Mouse (Mus musculus) heart, embryonic 14.5 days (tissue): ENCODE results near the gene Mxra7. TPM values are rescaled to one million over a fixed set of nuclear protein-coding genes. Genes with fewer than 3 reads are reported as not detected.

Experiments used
- ATAC-seq: fragments of 200-750 bp; cut with Nextera tagmentation; 2 replicates; pipeline ENCODE4 v1.8.0; 2017; ENCODE audit warnings: low read depth, moderate TSS enrichment; ENCODE audit not compliant: insufficient number of reproducible peaks, insufficient read depth, low FRiP score
- H3K27ac ChIP-seq, 2 experiments: fragments of 200-500 bp in 1 of 2; fragments of 300-500 bp in 1 of 2; sonication (generic) in 1 of 2; replicated peaks in 1 of 2; 2 replicates each; pipeline ENCODE4 v1.5.1; 2012 to 2014; ENCODE audit warnings: low read depth in 2 of 2, low read length in 2 of 2, control low read depth in 1 of 2, mild to moderate bottlenecking in 1 of 2, mixed read lengths in 1 of 2; ENCODE audit not compliant: control insufficient read depth in 1 of 2, insufficient read depth in 1 of 2
- H3K27me3 ChIP-seq: fragments of 300-500 bp; sonication (generic); 2 replicates; pipeline ENCODE4 v1.6.1; 2014; ENCODE audit warnings: mild to moderate bottlenecking, low read length, control low read depth; ENCODE audit not compliant: control insufficient read depth, insufficient read depth
- H3K36me3 ChIP-seq: fragments of 300-500 bp; sonication (generic); 2 replicates; pipeline ENCODE4 v1.6.1; 2014; ENCODE audit warnings: mild to moderate bottlenecking, control low read depth, low read length, mixed read lengths; ENCODE audit not compliant: control insufficient read depth, insufficient read depth
- H3K4me1 ChIP-seq, 2 experiments: fragments of 200-500 bp in 1 of 2; fragments of 300-500 bp in 1 of 2; sonication (generic) in 1 of 2; 2 replicates each; pipeline ENCODE4 v1.6.1; 2012 to 2014; ENCODE audit warnings: low read length in 2 of 2, control low read depth in 1 of 2, mixed read lengths in 1 of 2; ENCODE audit not compliant: control insufficient read depth in 2 of 2, insufficient read depth in 2 of 2
- H3K4me2 ChIP-seq: fragments of 300-500 bp; sonication (generic); 2 replicates; pipeline ENCODE4 v1.6.1; 2014; ENCODE audit warnings: mild to moderate bottlenecking, low read length
- H3K4me3 ChIP-seq, 2 experiments: fragments of 200-500 bp in 1 of 2; fragments of 300-500 bp in 1 of 2; sonication (generic) in 1 of 2; 2 replicates each; pipeline ENCODE4 v1.5.1; 2012 to 2014; ENCODE audit warnings: low read length in 2 of 2, mild to moderate bottlenecking in 2 of 2, control low read depth in 1 of 2, low read depth in 1 of 2, moderate library complexity in 1 of 2; ENCODE audit not compliant: control insufficient read depth in 1 of 2, insufficient read depth in 1 of 2
- H3K9ac ChIP-seq: fragments of 300-500 bp; sonication (generic); 2 replicates; pipeline ENCODE4 v1.6.1; 2014; ENCODE audit warnings: mild to moderate bottlenecking, low read length
- H3K9me3 ChIP-seq: fragments of 300-500 bp; sonication (generic); 2 replicates; pipeline ENCODE4 v1.6.1; 2016; ENCODE audit warnings: low read length, control low read depth; ENCODE audit not compliant: control insufficient read depth
- WGBS: fragments of 180-500 bp; shearing (Covaris S2); extraction: QIAGEN DNeasy Blood & Tissue Kit; methylation state at CpG from one replicate; pipeline ENCODE4 v1.1.7; 2014; 5-methylcytosine and 5-hydroxymethylcytosine counted together
- polyA plus RNA-seq: library from polyadenylated mRNA; unstranded; fragments of >200 nt; fragmentation: Nextera tagmentation; extraction: Ambion mirVana; gene quantifications from 2 replicates; pipeline ENCODE4 v1.2.1, GENCODE M21; 2014

Gene Mxra7
- polyA plus RNA-seq, 1 experiment from 2014 or later: 16.7 TPM

DNA sequence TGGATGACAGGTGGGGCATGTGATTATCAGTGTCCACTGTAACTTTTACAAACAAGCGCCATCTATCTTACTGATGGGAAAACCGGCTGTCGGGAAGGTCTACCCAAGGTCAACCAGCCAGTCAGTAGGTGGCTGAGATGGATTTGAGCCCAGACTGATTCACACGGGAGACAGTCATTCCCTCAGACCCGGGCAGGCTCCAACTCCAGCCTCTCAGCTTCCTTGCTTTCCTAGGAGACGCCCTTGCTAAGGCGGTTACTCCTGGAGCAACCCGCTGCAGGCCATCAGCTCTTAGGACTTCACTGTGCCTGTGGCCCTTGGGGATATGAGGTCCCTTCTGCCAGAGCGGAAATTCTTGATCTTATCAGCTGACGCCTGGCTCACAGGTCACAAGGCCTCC, 36.6 kb upstream of the Mxra7 start:
- Histone ChIP-seq H3K9me3 (no peaks in the 10 kb centered on the region), H3K4me1 (peaks cover 13 to 22% of the 10 kb centered on the region in 2 experiments)
- WGBS: 12% methylated on average over 10 of the region's 10 CpGs

GRCm38 (mm10) chr11:116857183-116857850, 29.5 kb upstream of the Mxra7 start:
- peak overlapping the region; percentile 8; the same call in 1 of the 2 replicates for H3K9ac ChIP-seq
- peaks cover 56% of the 10 kb centered on the region for H3K36me3 ChIP-seq
- H3K27me3 ChIP-seq: no peaks in the 10 kb centered on the region
- no peaks in the 10 kb centered on the region for H3K9me3 ChIP-seq
- WGBS: 21% methylated on average over 12 of the region's 12 CpGs
- peak overlapping the region; percentile 45 to 51; a peak in 2 of 4 replicates for H3K27ac ChIP-seq
- no peak for ATAC-seq
- no peak overlapping the region for H3K4me3 ChIP-seq
- no peak overlapping the region; the same call in 1 of the 2 replicates for H3K4me2 ChIP-seq
- peaks cover 2 to 15% of the 10 kb centered on the region in 2 experiments; a peak in 2 of 4 replicates for H3K4me1 ChIP-seq

More for the DNA sequence above, 36.6 kb upstream of the Mxra7 start:
- H3K4me2 ChIP-seq: no peak overlapping the region
- 0 out of 2 replicates have a peak overlapping the region, but pooled peaks have one; percentile 21 for H3K9ac ChIP-seq
- no peaks in the 10 kb centered on the region for H3K27me3 ChIP-seq
- ATAC-seq: peak; percentile 46; the same call in 1 of the 2 replicates
- peaks cover 79% of the 10 kb centered on the region for H3K36me3 ChIP-seq
- H3K27ac ChIP-seq: peak overlapping the region; percentile 79 to 84
- no peak overlapping the region for H3K4me3 ChIP-seq

- H3K27ac ChIP-seq: peak overlapping the region; percentile 99 to 100
- H3K4me3 ChIP-seq: peak overlapping the region; percentile 92 to 98
- peak overlapping the region; percentile 70 for H3K4me2 ChIP-seq
- H3K4me1 ChIP-seq: peaks cover 2 to 26% of the 10 kb centered on the region in 2 experiments; a peak in 2 of 4 replicates
- ATAC-seq: no peak
- no peaks in the 10 kb centered on the region for H3K9me3 ChIP-seq
- H3K36me3 ChIP-seq: peaks cover 53% of the 10 kb centered on the region
- no peaks in the 10 kb centered on the region for H3K27me3 ChIP-seq
- H3K9ac ChIP-seq: peak overlapping the region; percentile 99
- 23% methylated on average over 10 of the region's 10 CpGs for WGBS
Measured at GRCm38 (mm10) chr11:116854279-116854678, 26.4 kb upstream of the Mxra7 start.

- H3K27ac ChIP-seq: peak overlapping the region; percentile 99 to 100
- H3K4me3 ChIP-seq: peak overlapping the region; percentile 92 to 98
- H3K9ac ChIP-seq: peak overlapping the region; percentile 99
- H3K9me3 ChIP-seq: no peaks in the 10 kb centered on the region
- peak; percentile 85 for ATAC-seq
- H3K36me3 ChIP-seq: peaks cover 53% of the 10 kb centered on the region
- H3K4me1 ChIP-seq: peaks cover 2 to 26% of the 10 kb centered on the region in 2 experiments; a peak in 2 of 4 replicates
- no peaks in the 10 kb centered on the region for H3K27me3 ChIP-seq
- peak overlapping the region; percentile 70 for H3K4me2 ChIP-seq
- WGBS: under 1% methylated on average over 36 of the region's 36 CpGs
Measured at GRCm38 (mm10) chr11:116853512-116853928, 25.7 kb upstream of the Mxra7 start.

DNA sequence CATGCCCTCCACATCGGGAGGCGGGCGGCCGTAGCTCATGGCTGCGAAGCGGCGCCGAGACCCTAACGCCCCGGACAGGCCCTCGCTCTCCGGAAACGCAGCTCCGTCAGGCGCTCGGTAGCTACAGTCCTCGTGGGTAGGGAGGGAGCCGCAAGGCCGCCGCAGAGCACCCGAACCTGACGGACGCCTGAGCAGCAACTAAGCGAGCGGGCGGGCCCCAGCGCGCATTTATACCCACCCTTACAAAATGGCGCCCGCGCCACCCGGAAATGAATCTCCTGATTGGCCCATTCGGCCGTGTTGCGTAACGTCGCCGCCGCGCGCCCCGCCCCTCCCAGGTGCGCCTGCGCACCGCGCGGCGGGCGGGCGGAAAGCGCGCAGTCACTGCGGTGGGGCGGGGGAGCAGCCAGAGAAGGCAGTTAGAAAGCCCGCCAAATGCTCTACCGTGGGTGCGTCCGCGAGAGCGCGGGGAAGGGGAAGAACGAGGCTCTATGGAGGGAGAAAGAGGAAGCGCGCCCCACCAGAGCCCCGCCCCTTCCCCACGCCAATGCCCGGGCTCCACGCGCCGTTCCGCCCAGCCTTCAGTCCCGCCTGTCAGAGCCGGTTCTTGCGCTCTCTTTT, 25.2 kb upstream of the Mxra7 start, which contains the start of gene Srsf2:
TSS of gene Srsf2 (minus strand) at position 204 of the 621 bp plus-strand sequence.
- Histone ChIP-seq H3K9me3 (no peaks in the 10 kb centered on the region), H3K36me3 (peaks cover 55% of the 10 kb centered on the region), H3K27ac (peak within 1 kb of the TSS; percentile 99 to 100), H3K9ac (peak within 1 kb of the TSS; percentile 99), H3K4me1 (peaks cover 2 to 26% of the 10 kb centered on the region in 2 experiments; a peak in 2 of 4 replicates), H3K27me3 (no peaks in the 10 kb centered on the region), H3K4me3 (peak within 1 kb of the TSS; percentile 92 to 98), H3K4me2 (peak within 1 kb of the TSS; percentile 70)
- WGBS: under 1% methylated on average over 63 of the region's 74 CpGs
- ATAC-seq: peak; percentile 87

DNA sequence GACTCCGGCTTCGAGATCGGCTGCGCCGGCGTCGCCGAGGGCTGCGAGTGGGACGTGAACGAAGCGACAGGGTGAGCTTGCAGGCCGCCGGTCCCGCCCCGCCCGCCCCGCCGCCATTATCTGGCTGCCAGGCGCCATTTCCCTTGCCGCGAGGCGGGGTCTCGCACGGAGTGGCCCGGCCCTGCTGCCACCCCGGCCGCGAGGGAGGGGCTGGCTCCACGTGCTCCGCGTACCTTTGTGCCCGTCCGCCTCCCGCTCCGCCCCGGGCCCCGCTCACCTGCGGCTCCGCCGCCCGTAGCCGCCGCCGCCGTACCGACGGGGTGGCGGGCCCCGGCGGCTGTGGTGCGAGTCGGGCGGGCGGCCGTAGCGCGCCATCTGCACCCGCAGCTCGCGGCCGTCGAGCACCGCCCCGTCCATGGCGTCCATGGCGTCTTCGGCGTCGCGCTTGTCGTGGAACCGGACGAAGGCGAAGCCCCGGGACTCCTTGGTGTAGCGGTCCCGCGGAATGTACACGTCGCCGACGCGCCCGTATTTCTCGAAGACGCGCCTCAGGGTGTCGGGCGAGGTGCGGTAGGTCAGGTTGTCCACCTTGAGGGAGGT, 24.5 kb upstream of the Mxra7 start, which contains the start of gene Mfsd11:
TSS of gene Mfsd11 (plus strand) at position 150 of the 600 bp plus-strand sequence.
- H3K27me3 ChIP-seq: no peaks in the 10 kb centered on the region
- ATAC-seq: peak; percentile 72
- peaks cover 2 to 25% of the 10 kb centered on the region in 2 experiments; a peak in 2 of 4 replicates for H3K4me1 ChIP-seq
- H3K27ac ChIP-seq: peak within 1 kb of the TSS; percentile 99 to 100
- peak within 1 kb of the TSS; percentile 99 for H3K9ac ChIP-seq
- WGBS: under 1% methylated on average over 82 of the region's 91 CpGs
- peaks cover 61% of the 10 kb centered on the region for H3K36me3 ChIP-seq
- H3K9me3 ChIP-seq: no peaks in the 10 kb centered on the region
- H3K4me3 ChIP-seq: peak within 1 kb of the TSS; percentile 92 to 98
- H3K4me2 ChIP-seq: peak within 1 kb of the TSS; percentile 70

GRCm38 (mm10) chr11:116851576-116852290, 23.9 kb upstream of the Mxra7 start:
- ATAC-seq: no peak
- H3K4me2 ChIP-seq: peak overlapping the region; percentile 70
- H3K27ac ChIP-seq: peak overlapping the region; percentile 81 to 100
- peaks cover 0 to 20% of the 10 kb centered on the region in 2 experiments; a peak in 2 of 4 replicates for H3K4me1 ChIP-seq
- H3K27me3 ChIP-seq: no peaks in the 10 kb centered on the region
- peak overlapping the region; percentile 99 for H3K9ac ChIP-seq
- peak overlapping the region; percentile 61 to 98 for H3K4me3 ChIP-seq
- no peaks in the 10 kb centered on the region for H3K9me3 ChIP-seq
- under 1% methylated on average over 29 of the region's 29 CpGs for WGBS
- H3K36me3 ChIP-seq: peaks cover 63% of the 10 kb centered on the region
